Comparison of ENCODE assay signal across 30 mouse cellular contexts in the genomic region with DNA sequence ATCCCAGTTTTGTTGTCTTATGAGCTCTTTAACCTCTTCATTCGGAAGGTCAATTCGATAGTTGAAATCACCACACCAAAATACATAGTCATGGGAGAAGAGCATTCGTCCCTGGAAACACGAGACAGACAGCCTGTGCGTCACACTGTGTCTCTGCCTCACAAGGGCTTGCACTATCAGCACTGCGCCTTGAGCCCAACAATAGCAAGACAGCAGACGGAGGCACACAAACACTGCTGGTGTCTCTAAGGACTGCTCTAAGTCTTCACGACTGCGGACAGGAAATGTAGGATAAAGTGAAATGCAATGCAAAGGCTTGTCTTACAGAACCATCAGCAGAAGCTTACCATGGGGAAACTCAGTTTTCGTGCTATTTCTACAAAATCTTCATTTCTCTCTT. TPM values are rescaled to one million over a fixed set of nuclear protein-coding genes. Genes with fewer than 3 reads are reported as not detected.
A peak's percentile ranks its signal among the peaks of the same experiment; 100 is the strongest.
DNase-seq lines count a peak whose midpoint lies in the region; ATAC-seq and TF ChIP-seq lines count a peak whose summit lies in the region.
"Had no signal": no experiment of that assay in that cellular context is flagged by ENCODE, and none has a peak within 500 bp of the region (broad histone marks: within the 10 kb centered on the region; RNA-seq: fewer than 3 reads in every experiment).

No protein-coding gene starts in this region.

- no peak for DNase-seq in heart, adult 8-10 months (ENCODE audit: low spot score)
- peak in 2 of 3 experiments; percentile 20 to 26 for DNase-seq in liver, embryonic 14.5 days (ENCODE audit: low read depth in 3 of 3, low spot score in 3 of 3)
- DNase-seq in left cerebral cortex, postnatal 14 days (ENCODE audit: low spot score in 2 of 2) = no peak
- no peak for DNase-seq in spleen, adult 12 weeks (ENCODE audit: low spot score)
- DNase-seq: adrenal gland, postnatal 14 days; cerebellum, adult 18-20 months; cerebellum, postnatal 14 days; gastrocnemius, adult 2 months; heart, adult 2 months; heart, postnatal 10 days; kidney, adult 2 months; layer of hippocampus, adult 9-11 months; lung, adult 18-20 months; lung, postnatal 10 days; retina, postnatal 1 day; right cerebral cortex, postnatal 14 days; thymus, postnatal 25 days had no signal

- H3K9me3 ChIP-seq in heart, embryonic 12.5 days (replicated peaks) = no peaks in the 10 kb centered on the region
- H3K9me3 ChIP-seq in liver, embryonic 14.5 days (ENCODE audit: control insufficient read depth, low read length) = no peaks in the 10 kb centered on the region
- no peaks in the 10 kb centered on the region for H3K9me3 ChIP-seq in hindbrain, embryonic 16.5 days (ENCODE audit: control insufficient read depth, low read length)
- H3K9me3 ChIP-seq: forebrain, embryonic 15.5 days; intestine, embryonic 15.5 days; limb, embryonic 12.5 days; midbrain, embryonic 10.5 days; midbrain, embryonic 15.5 days; neural tube, embryonic 15.5 days had no signal

- peaks cover 38% of the 10 kb centered on the region for H3K36me3 ChIP-seq in heart, embryonic 12.5 days
- H3K36me3 ChIP-seq in liver, embryonic 14.5 days (replicated peaks; ENCODE audit: control insufficient read depth, insufficient read depth, low read depth) = peaks cover 50% of the 10 kb centered on the region
- peaks cover 28% of the 10 kb centered on the region for H3K36me3 ChIP-seq in hindbrain, embryonic 16.5 days (ENCODE audit: control insufficient read depth, insufficient read depth, low read length)

- peak; percentile 86 for ATAC-seq in heart, embryonic 12.5 days (ENCODE audit: insufficient number of reproducible peaks, low FRiP score)
- peak; percentile 43 for ATAC-seq in erythroid progenitor cell, adult 5-6 weeks (replicated peaks; ENCODE audit: low FRiP score, poor library complexity, severe bottlenecking)
- peak; percentile 77 for ATAC-seq in liver, embryonic 14.5 days (ENCODE audit: insufficient read depth)
- ATAC-seq in megakaryocyte-erythroid progenitor cell, adult 5-6 weeks (replicated peaks; ENCODE audit: low FRiP score, low TSS enrichment, poor library complexity, severe bottlenecking) = 0 out of 2 replicates have a peak, but pooled peaks have one; percentile 39
- ATAC-seq in hindbrain, embryonic 16.5 days = no peak
- ATAC-seq: forebrain, embryonic 15.5 days; hindbrain, postnatal 0 days; midbrain, embryonic 15.5 days had no signal

- no peak overlapping the region for H3K27ac ChIP-seq in heart, embryonic 12.5 days (ENCODE audit: poor library complexity, severe bottlenecking)
- H3K27ac ChIP-seq in liver, embryonic 14.5 days = peak overlapping the region; percentile 90
- no peak overlapping the region for H3K27ac ChIP-seq in hindbrain, embryonic 16.5 days (ENCODE audit: low read depth, low read length)
- H3K27ac ChIP-seq: forebrain, embryonic 15.5 days; gastrocnemius, adult 2 months; heart, adult 2 months; hindbrain, postnatal 0 days; intestine, embryonic 15.5 days; kidney, postnatal 0 days; limb, embryonic 12.5 days; macrophage; midbrain, embryonic 10.5 days; midbrain, embryonic 15.5 days; neural tube, embryonic 15.5 days had no signal

- TF ChIP-seq EP300 in liver, embryonic 14.5 days (IDR thresholded peaks at IDR 0.05; ENCODE audit: low read depth) = no peak

- H3K4me3 ChIP-seq in heart, embryonic 12.5 days = no peak overlapping the region
- H3K4me3 ChIP-seq in liver, embryonic 14.5 days (ENCODE audit: insufficient read depth in 1 of 2, low read depth in 2 of 2, low read length in 2 of 2) = peak overlapping the region in 1 of 2 experiments; percentile 8; a peak in 1 of 4 replicates
- H3K4me3 ChIP-seq in hindbrain, embryonic 16.5 days (ENCODE audit: low read length) = no peak overlapping the region
- H3K4me3 ChIP-seq: forebrain, embryonic 15.5 days; gastrocnemius, adult 2 months; heart, adult 2 months; intestine, embryonic 15.5 days; limb, embryonic 12.5 days; midbrain, embryonic 10.5 days; midbrain, embryonic 15.5 days; neural tube, embryonic 15.5 days had no signal

- H3K9ac ChIP-seq in heart, embryonic 12.5 days = no peak overlapping the region
- peak overlapping the region; percentile 45; the same call in 1 of the 2 replicates for H3K9ac ChIP-seq in liver, embryonic 14.5 days (replicated peaks)
- H3K9ac ChIP-seq in hindbrain, embryonic 16.5 days (ENCODE audit: low read depth, low read length) = no peak overlapping the region
- H3K9ac ChIP-seq: forebrain, embryonic 15.5 days; intestine, embryonic 15.5 days; limb, embryonic 12.5 days; midbrain, embryonic 15.5 days; neural tube, embryonic 15.5 days had no signal

- no peaks in the 10 kb centered on the region for H3K27me3 ChIP-seq in heart, embryonic 12.5 days (replicated peaks)
- no peaks in the 10 kb centered on the region for H3K27me3 ChIP-seq in liver, embryonic 14.5 days (ENCODE audit: control insufficient read depth, insufficient read depth, low read length)
- H3K27me3 ChIP-seq in hindbrain, embryonic 16.5 days (replicated peaks; ENCODE audit: control insufficient read depth, insufficient read depth, low read length) = no peaks in the 10 kb centered on the region
- H3K27me3 ChIP-seq: forebrain, embryonic 15.5 days; intestine, embryonic 15.5 days; limb, embryonic 12.5 days; midbrain, embryonic 15.5 days; neural tube, embryonic 15.5 days had no signal

- 69% methylated on average over 10 of the region's 10 CpGs for WGBS in heart, embryonic 12.5 days
- WGBS in liver, embryonic 14.5 days (ENCODE audit: insufficient replicate concordance) = 53% methylated on average over 10 of the region's 10 CpGs
- 88% methylated on average over 10 of the region's 10 CpGs for WGBS in hindbrain, embryonic 16.5 days

- no peaks in the 10 kb centered on the region for H3K4me1 ChIP-seq in heart, embryonic 12.5 days (replicated peaks)
- peaks cover 21 to 26% of the 10 kb centered on the region in 2 experiments for H3K4me1 ChIP-seq in liver, embryonic 14.5 days (replicated peaks; ENCODE audit: control insufficient read depth in 2 of 2, insufficient read depth in 2 of 2, low read length in 1 of 2)
- H3K4me1 ChIP-seq in hindbrain, embryonic 16.5 days (ENCODE audit: control insufficient read depth, insufficient read depth, low read depth, low read length) = no peaks in the 10 kb centered on the region
- H3K4me1 ChIP-seq: forebrain, embryonic 15.5 days; intestine, embryonic 15.5 days; limb, embryonic 12.5 days; midbrain, embryonic 10.5 days; midbrain, embryonic 15.5 days; neural tube, embryonic 15.5 days had no signal

- intact Hi-C loops in left cerebral cortex, postnatal 14 days (cut with DNase I) = loop anchor here (2.0 to 5.0 kb wide), 2 partner anchors 19 to 63 kb away; no protein-coding TSS in a partner anchor

- H3K4me2 ChIP-seq in heart, embryonic 12.5 days = 0 out of 2 replicates have a peak overlapping the region, but pooled peaks have one; percentile 3
- peak overlapping the region; percentile 53 for H3K4me2 ChIP-seq in liver, embryonic 14.5 days (ENCODE audit: low read depth)
- no peak overlapping the region for H3K4me2 ChIP-seq in hindbrain, embryonic 16.5 days (ENCODE audit: low read length)
- H3K4me2 ChIP-seq: forebrain, embryonic 15.5 days; intestine, embryonic 15.5 days; limb, embryonic 12.5 days; midbrain, embryonic 15.5 days; neural tube, embryonic 15.5 days had no signal

- TF ChIP-seq CTCF in liver, embryonic 14.5 days (IDR thresholded peaks at IDR 0.05; ENCODE audit: low read depth) = no peak

RNA-seq across cellular contexts. Expression of a gene that starts 29.0 kb away (rescaled TPM):
- 49.0 and 50.4 TPM in 2 replicates for polyA plus RNA-seq in heart, embryonic 12.5 days (2016; fragmentation: Nextera tagmentation; extraction: Ambion mirVana)
- 10 to 100 TPM; 21.5 to 32.6 (median 26.2) TPM for total RNA-seq in heart, adult 8-10 months (2022)
- 5.8 and 7.5 TPM in 2 replicates for total RNA-seq in erythroid progenitor cell, adult 5-6 weeks (2015; ENCODE audit: low replicate concordance)
- total RNA-seq in erythroid progenitor cell, adult 5-6 weeks (2017; ENCODE audit: low replicate concordance) = 3.6 and 8.5 TPM in 2 replicates
- polyA plus RNA-seq in liver, embryonic 14.5 days (2012; rRNA removed) = 6.4 and 11.5 TPM in 2 replicates
- polyA plus RNA-seq in liver, embryonic 14.5 days (2014; fragmentation: Nextera tagmentation; extraction: Ambion mirVana) = 18.4 and 21.9 TPM in 2 replicates
- total RNA-seq in megakaryocyte-erythroid progenitor cell, adult 5-6 weeks (2014; fragmentation: Nextera tagmentation) = 40.6 and 61.6 TPM in 2 replicates
- 104 and 136 TPM in 2 replicates for total RNA-seq in megakaryocyte-erythroid progenitor cell, adult 5-6 weeks (2017)
- total RNA-seq in left cerebral cortex, postnatal 14 days (2021) = 10 to 100 TPM; 34.2 to 38.7 TPM
- polyA plus RNA-seq in hindbrain, embryonic 16.5 days (2015; fragmentation: Nextera tagmentation; extraction: Ambion mirVana) = 54.4 and 61.1 TPM in 2 replicates

RNA-seq across cellular contexts. Expression of a gene that starts 47.2 kb away (rescaled TPM):
- 14.9 and 18.3 TPM in 2 replicates for polyA plus RNA-seq in heart, embryonic 12.5 days (2016; fragmentation: Nextera tagmentation; extraction: Ambion mirVana)
- 10 to 100 TPM; 28.0 to 36.2 (median 29.7) TPM for total RNA-seq in heart, adult 8-10 months (2022)
- 140 and 150 TPM in 2 replicates for total RNA-seq in erythroid progenitor cell, adult 5-6 weeks (2015; ENCODE audit: low replicate concordance)
- total RNA-seq in erythroid progenitor cell, adult 5-6 weeks (2017; ENCODE audit: low replicate concordance) = 84.7 and 104 TPM in 2 replicates
- 13.8 and 14.6 TPM in 2 replicates for polyA plus RNA-seq in liver, embryonic 14.5 days (2012; rRNA removed)
- 21.4 and 21.9 TPM in 2 replicates for polyA plus RNA-seq in liver, embryonic 14.5 days (2014; fragmentation: Nextera tagmentation; extraction: Ambion mirVana)
- 38.1 and 48.6 TPM in 2 replicates for total RNA-seq in megakaryocyte-erythroid progenitor cell, adult 5-6 weeks (2014; fragmentation: Nextera tagmentation)
- 25.4 and 28.7 TPM in 2 replicates for total RNA-seq in megakaryocyte-erythroid progenitor cell, adult 5-6 weeks (2017)
- 100 to 1,000 TPM; 270 to 273 TPM for total RNA-seq in left cerebral cortex, postnatal 14 days (2021)
- polyA plus RNA-seq in hindbrain, embryonic 16.5 days (2015; fragmentation: Nextera tagmentation; extraction: Ambion mirVana) = 48.6 and 50.3 TPM in 2 replicates

Comparison
In these comparisons a context has a peak if more than half of its experiments do, and no peak if none do; other contexts are left out.
1. DNase-seq: peak in liver, embryonic 14.5 days (2 of 3); none in heart, adult 8-10 months (single experiment), left cerebral cortex, postnatal 14 days (0 of 2) and spleen, adult 12 weeks (single experiment).